Comparison of ENCODE assay signal across 16 mouse cellular contexts in genomic region chr2:162712394-162712793, GRCm38 (mm10). TPM values are rescaled to one million over a fixed set of nuclear protein-coding genes. Genes with fewer than 3 reads are reported as not detected.
DNase-seq lines count a peak whose midpoint lies in the region; ATAC-seq and TF ChIP-seq lines count a peak whose summit lies in the region.
"Had no signal": no experiment of that assay in that cellular context is flagged by ENCODE, and none has a peak within 500 bp of the region (broad histone marks: within the 10 kb centered on the region; RNA-seq: fewer than 3 reads in every experiment).

No protein-coding gene starts in this region.

- no peaks in the 10 kb centered on the region for H3K79me2 ChIP-seq in liver, adult 2 months (ENCODE audit: control insufficient read depth, insufficient read depth, low read length)

- no peak overlapping the region for H3K4me2 ChIP-seq in liver, postnatal 0 days (ENCODE audit: low read depth, low read length)
- H3K4me2 ChIP-seq: embryonic facial prominence, embryonic 12.5 days; forebrain, embryonic 13.5 days; forebrain, embryonic 15.5 days had no signal

- no peak for TF ChIP-seq EP300 in liver, postnatal 0 days (IDR thresholded peaks at IDR 0.05; ENCODE audit: low read depth)

- no peaks in the 10 kb centered on the region for H3K27me3 ChIP-seq in liver, adult 2 months (ENCODE audit: control insufficient read depth, insufficient read depth, low read length)
- no peaks in the 10 kb centered on the region for H3K27me3 ChIP-seq in liver, postnatal 0 days (ENCODE audit: insufficient read depth, low read length)
- H3K27me3 ChIP-seq: embryonic facial prominence, embryonic 12.5 days; forebrain, embryonic 13.5 days; forebrain, embryonic 15.5 days had no signal

- no peaks in the 10 kb centered on the region for H3K36me3 ChIP-seq in liver, adult 2 months (ENCODE audit: control insufficient read depth, insufficient read depth, low read length)
- H3K36me3 ChIP-seq in liver, postnatal 0 days (replicated peaks; ENCODE audit: insufficient read depth, low read length), result no peaks in the 10 kb centered on the region
- H3K36me3 ChIP-seq: embryonic facial prominence, embryonic 10.5 days; embryonic facial prominence, embryonic 12.5 days; forebrain, embryonic 15.5 days had no signal

- peaks cover 2% of the 10 kb centered on the region; the same call in 1 of the 2 replicates for H3K4me1 ChIP-seq in liver, adult 2 months (ENCODE audit: control insufficient read depth, insufficient read depth, low read length)
- H3K4me1 ChIP-seq in liver, postnatal 0 days (ENCODE audit: insufficient read depth), result no peaks in the 10 kb centered on the region
- H3K4me1 ChIP-seq: embryonic facial prominence, embryonic 10.5 days; embryonic facial prominence, embryonic 12.5 days; forebrain, embryonic 13.5 days; forebrain, embryonic 15.5 days had no signal

- TF ChIP-seq POLR2A in liver, adult 2 months (IDR thresholded peaks at IDR 0.05; ENCODE audit: extremely low read depth, insufficient read depth, low read length), result no peak

- H3K9ac ChIP-seq in liver, adult 2 months (ENCODE audit: low read depth, low read length), result no peak overlapping the region
- H3K9ac ChIP-seq in liver, postnatal 0 days (replicated peaks), result no peak overlapping the region
- H3K9ac ChIP-seq: embryonic facial prominence, embryonic 12.5 days; forebrain, embryonic 13.5 days; forebrain, embryonic 15.5 days; forebrain, postnatal 0 days had no signal

- no peak overlapping the region for H3K27ac ChIP-seq in liver, adult 2 months (replicated peaks; ENCODE audit: insufficient read depth, low read depth, low read length)
- H3K27ac ChIP-seq in liver, postnatal 0 days (ENCODE audit: low read depth), result no peak overlapping the region
- H3K27ac ChIP-seq: embryonic facial prominence, embryonic 10.5 days; embryonic facial prominence, embryonic 12.5 days; forebrain, embryonic 13.5 days; forebrain, embryonic 15.5 days had no signal

- no peaks in the 10 kb centered on the region for H3K9me3 ChIP-seq in liver, postnatal 0 days (ENCODE audit: low read length)
- H3K9me3 ChIP-seq: embryonic facial prominence, embryonic 10.5 days; embryonic facial prominence, embryonic 12.5 days; forebrain, embryonic 13.5 days; forebrain, embryonic 15.5 days had no signal

- 23% methylated on average over 9 of the region's 9 CpGs for WGBS in liver, adult 2 months
- 70% methylated on average over 9 of the region's 9 CpGs for WGBS in liver, postnatal 0 days (ENCODE audit: insufficient replicate concordance)

- no peak for TF ChIP-seq CTCF in liver, adult 2 months (IDR thresholded peaks at IDR 0.05; ENCODE audit: low read depth, low read length)
- TF ChIP-seq CTCF in liver, postnatal 0 days (IDR thresholded peaks at IDR 0.05; ENCODE audit: low read depth), result no peak

- no peak overlapping the region for H3K4me3 ChIP-seq in liver, adult 2 months (ENCODE audit: insufficient read depth, low read depth, low read length)
- H3K4me3 ChIP-seq in liver, postnatal 0 days (ENCODE audit: low read depth, low read length), result no peak overlapping the region
- H3K4me3 ChIP-seq: embryonic facial prominence, embryonic 10.5 days; embryonic facial prominence, embryonic 12.5 days; forebrain, embryonic 13.5 days; forebrain, embryonic 15.5 days had no signal

- no peak for ATAC-seq in liver, postnatal 0 days
- ATAC-seq: forebrain, embryonic 13.5 days; forebrain, embryonic 15.5 days; forebrain, postnatal 0 days had no signal

- DNase-seq in heart, adult 11 months, result peak; percentile 90
- no peak for DNase-seq in heart, adult 8-10 months (ENCODE audit: low spot score)
- peak; percentile 81 for DNase-seq in liver, adult 2 months (ENCODE audit: extremely low read depth, low read depth, low spot score)
- no peak for DNase-seq in liver, postnatal 0 days
- no peak for DNase-seq in yolk sac, embryonic 10.5 days (ENCODE audit: low spot score)
- DNase-seq: adrenal gland, postnatal 25 days; cerebellum, adult 11-12 months; cerebellum, adult 2 months; cerebellum, adult 9-10 months; forebrain, postnatal 0 days had no signal

RNA-seq across cellular contexts. Expression of gene Ptprt, which starts 51.4 kb away (rescaled TPM):
- total RNA-seq in heart, adult 8-10 months (2022), result under 1 TPM; 0.03 to 0.12 (median 0.07) TPM
- total RNA-seq in liver, adult 2 months (2014; rRNA removed), result 0.37 and 0.40 TPM in 2 replicates
- polyA plus RNA-seq in liver, adult 2 months (2012; rRNA removed), result 0.44 and 0.45 TPM in 2 replicates
- 0.33 and 0.79 TPM in 2 replicates for polyA plus RNA-seq in liver, postnatal 0 days (2015; fragmentation: Nextera tagmentation; extraction: Ambion mirVana)
- total RNA-seq: MEL had no signal
- polyA plus RNA-seq: C2C12 had no signal

Comparison
In these comparisons a context has a peak if more than half of its experiments do, and no peak if none do; other contexts are left out.
1. DNase-seq: peak in heart, adult 11 months (single experiment) and liver, adult 2 months (single experiment); none in heart, adult 8-10 months (single experiment), liver, postnatal 0 days (single experiment) and yolk sac, embryonic 10.5 days (single experiment).